Mouse (Mus musculus): ENCODE measurements at regions not wholly inside any gene's neighbourhood (a gene's known extent, or its start where the extent isn't known, plus 50 kb on each side); places are given as distances from the start of the nearest gene placed in this dataset.

GRCm38 (mm10) chr16:50732082-50733006 is 141.4 kb upstream of the Ccdc54 start:
- peak; percentile 46 to 93; a peak in 3 of 4 replicates for TF ChIP-seq POLR2A (IDR thresholded peaks at IDR 0.05; ENCODE audit: control insufficient read depth in 1 of 2, insufficient read depth in 1 of 2, low read depth in 1 of 2, low read length in 2 of 2, poor library complexity in 1 of 2)
- no peak for TF ChIP-seq MAZ (IDR thresholded peaks at IDR 0.05; ENCODE audit: low read depth, low read length)
- no peak; the same call in none of the 2 replicates for TF ChIP-seq RCOR1 (IDR thresholded peaks at IDR 0.05; ENCODE audit: low read depth, low read length)

Measured in MEL (cell line).